Mouse (Mus musculus) MEL (cell line): Measurements from ENCODE around the gene Ercc6. TPM values are rescaled to one million over a fixed set of nuclear protein-coding genes. Genes with fewer than 3 reads are reported as not detected.

Experiments used
- DNase-seq: peaks from one replicate; pipeline ENCODE4 v3.0.0; 2011; ENCODE audit warnings: low read depth, low spot score
- H3K27ac ChIP-seq: 2 replicates; pipeline ENCODE4 v1.5.1; 2012; ENCODE audit warnings: low read depth, mild to moderate bottlenecking, control low read depth, low read length, moderate library complexity; ENCODE audit not compliant: control insufficient read depth
- H3K27me3 ChIP-seq, 2 experiments: fragments of 150-350 bp in 1 of 2; sonication (generic) in 1 of 2; 2 replicates each; pipeline ENCODE4 v1.6.1; 2012; ENCODE audit warnings: low read length in 2 of 2, mild to moderate bottlenecking in 2 of 2, improper control_type of control experiment in 1 of 2, moderate library complexity in 1 of 2; ENCODE audit not compliant: insufficient read depth in 2 of 2, control insufficient read depth in 1 of 2
- H3K36me3 ChIP-seq, 2 experiments: 2 replicates each; pipeline ENCODE4 v1.6.1; 2012 to 2014; ENCODE audit warnings: low read length in 2 of 2, improper control_type of control experiment in 1 of 2, inconsistent platforms in 1 of 2, mild to moderate bottlenecking in 1 of 2; ENCODE audit not compliant: insufficient read depth in 2 of 2, control insufficient read depth in 1 of 2
- H3K4me1 ChIP-seq, 2 experiments: fragments of 150-350 bp in 1 of 2; sonication (generic) in 1 of 2; 2 replicates each; pipeline ENCODE4 v1.6.1; 2012; ENCODE audit warnings: low read length in 2 of 2, improper control_type of control experiment in 1 of 2, mild to moderate bottlenecking in 1 of 2; ENCODE audit not compliant: insufficient read depth in 2 of 2, control insufficient read depth in 1 of 2
- H3K4me3 ChIP-seq, 2 experiments: fragments of 150-350 bp in 1 of 2; sonication (generic) in 1 of 2; 2 replicates each; pipeline ENCODE4 v1.5.1; 2012; ENCODE audit warnings: low read depth in 2 of 2, low read length in 2 of 2, mild to moderate bottlenecking in 2 of 2, moderate library complexity in 2 of 2, control low read depth in 1 of 2, improper control_type of control experiment in 1 of 2; ENCODE audit not compliant: control insufficient read depth in 1 of 2, insufficient read depth in 1 of 2
- H3K79me2 ChIP-seq: 2 replicates; pipeline ENCODE4 v1.6.1; 2012; ENCODE audit warnings: mild to moderate bottlenecking, low read length, moderate library complexity; ENCODE audit not compliant: control insufficient read depth, poor library complexity, insufficient read depth
- H3K9ac ChIP-seq: 2 replicates; pipeline ENCODE4 v1.6.1; 2012; ENCODE audit warnings: low read depth, mild to moderate bottlenecking, control low read depth, low read length, moderate library complexity; ENCODE audit not compliant: control insufficient read depth, poor library complexity, severe bottlenecking
- H3K9me3 ChIP-seq: fragments of 150-350 bp; sonication (generic); replicated peaks from 2 replicates; pipeline ENCODE4 v1.6.1; 2012; ENCODE audit warnings: mild to moderate bottlenecking, low read length, improper control_type of control experiment, moderate library complexity; ENCODE audit not compliant: insufficient read depth
- CHD2 ChIP-seq: IDR thresholded peaks from 2 replicates; pipeline ENCODE4 v1.6.1; 2011; ENCODE audit warnings: low read length, improper control_type of control experiment
- CTCF ChIP-seq, 3 experiments: IDR thresholded peaks in 2 of 3; conservative IDR thresholded peaks in 1 of 3; 2 replicates each; pipeline ENCODE4 v1.5.1; 2011 to 2012; ENCODE audit warnings: low read length in 3 of 3, low read depth in 2 of 3, mild to moderate bottlenecking in 2 of 3, improper control_type of control experiment in 1 of 3, inconsistent platforms in 1 of 3, mixed read lengths in 1 of 3, moderate library complexity in 1 of 3; ENCODE audit not compliant: control insufficient read depth in 1 of 3, insufficient read depth in 1 of 3, poor library complexity in 1 of 3, severe bottlenecking in 1 of 3
- E2F4 ChIP-seq: IDR thresholded peaks from 2 replicates; pipeline ENCODE4 v1.6.1; 2011; ENCODE audit warnings: low read depth, low read length, improper control_type of control experiment, borderline replicate concordance
- ELF1 ChIP-seq: IDR thresholded peaks from 2 replicates; pipeline ENCODE4 v1.6.1; 2014; ENCODE audit warnings: low read depth, mild to moderate bottlenecking, inconsistent platforms, low read length, improper control_type of control experiment, moderate library complexity
- ETS1 ChIP-seq: IDR thresholded peaks from 2 replicates; pipeline ENCODE4 v1.6.1; 2012; ENCODE audit warnings: low read depth, mild to moderate bottlenecking, inconsistent platforms, low read length, improper control_type of control experiment, moderate library complexity
- GATA1 ChIP-seq: IDR thresholded peaks from 2 replicates; pipeline ENCODE4 v1.6.1; 2011; ENCODE audit warnings: low read depth, low read length, improper control_type of control experiment
- JUND ChIP-seq: IDR thresholded peaks from 2 replicates; pipeline ENCODE4 v1.6.1; 2011; ENCODE audit warnings: low read depth, mild to moderate bottlenecking, improper control_type of control experiment, low read length
- MAFK ChIP-seq: IDR thresholded peaks from 2 replicates; pipeline ENCODE4 v1.6.1; 2011; ENCODE audit warnings: low read depth, mild to moderate bottlenecking, low read length, improper control_type of control experiment, borderline replicate concordance
- MAZ ChIP-seq: IDR thresholded peaks from 2 replicates; pipeline ENCODE4 v1.6.1; 2012; ENCODE audit warnings: low read depth, mild to moderate bottlenecking, inconsistent platforms, low read length, improper control_type of control experiment
- MEF2A ChIP-seq: IDR thresholded peaks from 2 replicates; pipeline ENCODE4 v1.6.1; 2014; ENCODE audit warnings: low read depth, mild to moderate bottlenecking, inconsistent platforms, low read length, improper control_type of control experiment; ENCODE audit not compliant: poor library complexity, insufficient replicate concordance, severe bottlenecking; ENCODE audit errors: extremely low read depth
- MYB ChIP-seq: IDR thresholded peaks from 2 replicates; pipeline ENCODE4 v1.6.1; 2011; ENCODE audit warnings: mild to moderate bottlenecking, low read depth, low read length, improper control_type of control experiment
- MYC ChIP-seq: IDR thresholded peaks from 2 replicates; pipeline ENCODE4 v1.6.1; 2011; ENCODE audit warnings: low read depth, mild to moderate bottlenecking, low read length, improper control_type of control experiment, moderate library complexity
- NELFE ChIP-seq: IDR thresholded peaks from 2 replicates; pipeline ENCODE4 v1.6.1; 2011; ENCODE audit warnings: low read depth, low read length, improper control_type of control experiment
- NRF1 ChIP-seq: IDR thresholded peaks from 2 replicates; pipeline ENCODE4 v1.6.1; 2014; ENCODE audit warnings: low read depth, mild to moderate bottlenecking, inconsistent platforms, low read length, improper control_type of control experiment, moderate library complexity; ENCODE audit not compliant: poor library complexity, insufficient read depth, severe bottlenecking
- POLR2A ChIP-seq, 2 experiments: IDR thresholded peaks; 2 replicates each; pipeline ENCODE4 v1.6.1; 2011 to 2012; ENCODE audit warnings: low read length in 2 of 2, mild to moderate bottlenecking in 2 of 2, control low read depth in 1 of 2, improper control_type of control experiment in 1 of 2, low read depth in 1 of 2, moderate library complexity in 1 of 2; ENCODE audit not compliant: control insufficient read depth in 1 of 2, insufficient read depth in 1 of 2, poor library complexity in 1 of 2
- POLR2AphosphoS2 ChIP-seq: IDR thresholded peaks from 2 replicates; pipeline ENCODE4 v1.6.1; 2011; ENCODE audit warnings: low read length, improper control_type of control experiment
- POLR2AphosphoS5 ChIP-seq: IDR thresholded peaks from 2 replicates; pipeline ENCODE4 v1.6.1; 2012; ENCODE audit warnings: low read depth, borderline replicate concordance, mild to moderate bottlenecking, inconsistent platforms, low read length, moderate library complexity, mixed read lengths
- RAD21 ChIP-seq: IDR thresholded peaks from 2 replicates; pipeline ENCODE4 v1.6.1; 2011; ENCODE audit warnings: mild to moderate bottlenecking, low read depth, low read length, improper control_type of control experiment
- SIN3A ChIP-seq: IDR thresholded peaks from 2 replicates; pipeline ENCODE4 v1.6.1; 2012; ENCODE audit warnings: low read length, improper control_type of control experiment, inconsistent platforms
- SMC3 ChIP-seq: IDR thresholded peaks from 2 replicates; pipeline ENCODE4 v1.6.1; 2011; ENCODE audit warnings: low read depth, low read length, improper control_type of control experiment
- TBP ChIP-seq: IDR thresholded peaks from 2 replicates; pipeline ENCODE4 v1.8.0; 2011; ENCODE audit warnings: low read depth, low read length, improper control_type of control experiment
- TCF12 ChIP-seq: IDR thresholded peaks from 2 replicates; pipeline ENCODE4 v1.6.1; 2014; ENCODE audit warnings: low read depth, mild to moderate bottlenecking, inconsistent platforms, low read length, improper control_type of control experiment, moderate library complexity
- UBTF ChIP-seq: IDR thresholded peaks from 2 replicates; pipeline ENCODE4 v1.6.1; 2012; ENCODE audit warnings: low read depth, mild to moderate bottlenecking, inconsistent platforms, low read length, improper control_type of control experiment, moderate library complexity, borderline replicate concordance; ENCODE audit not compliant: insufficient read depth
- USF1 ChIP-seq: IDR thresholded peaks from 2 replicates; pipeline ENCODE4 v1.6.1; 2014; ENCODE audit warnings: low read depth, mild to moderate bottlenecking, inconsistent platforms, low read length, improper control_type of control experiment, moderate library complexity
- ZC3H11A ChIP-seq: IDR thresholded peaks from 2 replicates; pipeline ENCODE4 v1.6.1; 2012; ENCODE audit warnings: low read depth, mild to moderate bottlenecking, inconsistent platforms, low read length, improper control_type of control experiment
- ZNF384 ChIP-seq: IDR thresholded peaks from 2 replicates; pipeline ENCODE4 v1.6.1; 2012; ENCODE audit warnings: low read depth, mild to moderate bottlenecking, inconsistent platforms, low read length, improper control_type of control experiment
- polyA plus RNA-seq, 2 experiments: library from polyadenylated mRNA; stranded (reverse) in 1 of 2; unstranded in 1 of 2; fragments of >175 nt in 1 of 2; fragments of >200 nt in 1 of 2; gene quantifications; 2 replicates each; pipeline versions ENCODE4 v1.2.1 to v1.2.4; 2012; ENCODE audit warnings: low replicate concordance in 2 of 2, low read depth in 1 of 2; ENCODE audit not compliant: insufficient read length in 2 of 2, insufficient read depth in 1 of 2, missing spikeins in 1 of 2
- total RNA-seq: library from RNA; depleted of rRNA; stranded (reverse); fragments of 300-350 nt; gene quantifications from 2 replicates; pipeline ENCODE4 v1.2.3, GENCODE M21; 2012

Ercc6 gene
- total and polyA plus RNA-seq, 3 experiments = 15.1 to 186 (median 15.4) TPM

DNA sequence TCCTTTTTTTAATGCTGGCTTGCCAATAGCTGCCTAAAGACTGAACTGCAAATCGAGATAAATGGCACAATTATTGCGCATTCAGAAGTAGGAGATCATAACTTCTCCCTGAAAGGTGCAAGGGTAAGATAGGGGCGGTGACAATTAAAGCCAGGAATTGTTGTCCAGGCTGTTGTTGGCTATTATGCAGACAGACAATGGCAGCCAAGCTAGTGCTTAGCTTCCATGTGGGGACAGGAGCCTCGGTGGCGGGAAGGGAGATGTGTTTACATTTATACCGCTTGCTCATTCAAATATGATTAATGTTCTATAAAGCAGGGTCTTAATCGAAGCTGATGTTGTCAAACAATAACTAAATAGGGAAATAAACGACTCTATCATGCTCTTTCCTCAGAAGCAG is 93.0 kb downstream of the Ercc6 start:
- H3K9ac ChIP-seq = no peak overlapping the region
- H3K36me3 ChIP-seq = no peaks in the 10 kb centered on the region
- H3K9me3 ChIP-seq = no peaks in the 10 kb centered on the region
- H3K4me1 ChIP-seq = no peaks in the 10 kb centered on the region
- TF ChIP-seq ETS1 = no peak
- no peak for TF ChIP-seq ZNF384
- TF ChIP-seq MAZ = no peak
- TF ChIP-seq CHD2 = no peak
- TF ChIP-seq POLR2AphosphoS5 = no peak
- TF ChIP-seq MAFK = no peak
- no peak for TF ChIP-seq NRF1
- TF ChIP-seq ZC3H11A = no peak
- TF ChIP-seq MYC = no peak
- no peak for TF ChIP-seq USF1
- TF ChIP-seq TCF12 = no peak
- no peak for TF ChIP-seq MYB
- TF ChIP-seq MEF2A = no peak
- no peak for TF ChIP-seq ELF1
- TF ChIP-seq TBP = no peak
- TF ChIP-seq POLR2AphosphoS2 = no peak
- TF ChIP-seq UBTF = no peak
- TF ChIP-seq SMC3 = no peak
- TF ChIP-seq CTCF (IDR thresholded peaks at IDR 0.05 in 2 of 3, conservative IDR thresholded peaks at IDR 0.05 in 1 of 3; ENCODE audit: control insufficient read depth in 1 of 3, insufficient read depth in 1 of 3, low read depth in 2 of 3, low read length in 3 of 3, poor library complexity in 1 of 3, severe bottlenecking in 1 of 3) = no peak
- no peak for TF ChIP-seq NELFE
- DNase-seq = no peak
- no peak overlapping the region for H3K27ac ChIP-seq
- H3K79me2 ChIP-seq = no peaks in the 10 kb centered on the region
- H3K4me3 ChIP-seq = no peak overlapping the region
- no peaks in the 10 kb centered on the region for H3K27me3 ChIP-seq

DNA sequence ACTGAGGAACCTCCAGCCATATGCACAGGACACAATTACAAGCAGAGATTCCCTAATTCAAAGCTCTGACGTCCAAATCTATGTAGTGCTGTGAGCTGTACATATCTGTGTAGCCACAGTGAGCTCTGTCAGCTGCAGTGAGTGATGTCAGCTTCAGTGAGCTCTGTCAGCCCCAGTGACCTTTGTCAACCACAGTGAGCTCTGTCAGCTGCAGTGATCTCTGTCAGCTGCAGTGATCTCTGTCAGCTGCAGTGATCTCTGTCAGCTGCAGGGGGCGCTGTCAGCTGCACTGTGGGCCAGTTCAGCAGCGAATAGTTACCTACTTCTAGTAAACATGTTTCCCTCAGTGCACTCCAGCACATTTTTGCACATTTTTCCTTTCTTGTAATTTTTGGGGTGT is 96.1 kb downstream of the Ercc6 start:
- Histone ChIP-seq H3K27ac (no peak overlapping the region), H3K4me1 (no peaks in the 10 kb centered on the region), H3K36me3 (no peaks in the 10 kb centered on the region), H3K4me3 (no peak overlapping the region), H3K9me3 (no peaks in the 10 kb centered on the region), H3K9ac (no peak overlapping the region), H3K79me2 (no peaks in the 10 kb centered on the region)
- TF ChIP-seq NRF1 (no peak), ETS1 (no peak), JUND (no peak), POLR2A (IDR thresholded peaks at IDR 0.05; ENCODE audit: control insufficient read depth in 1 of 2, insufficient read depth in 1 of 2, low read depth in 1 of 2, low read length in 2 of 2, poor library complexity in 1 of 2) (no peak), TCF12 (no peak), MYB (no peak), ELF1 (no peak), MAZ (no peak), MEF2A (no peak), RAD21 (peak; percentile 53), CHD2 (no peak), UBTF (no peak), GATA1 (no peak), SIN3A (no peak), ZC3H11A (peak; percentile 16; the same call in 1 of the 2 replicates), SMC3 (peak; percentile 50), E2F4 (no peak), USF1 (no peak), ZNF384 (no peak), CTCF (IDR thresholded peaks at IDR 0.05 in 2 of 3, conservative IDR thresholded peaks at IDR 0.05 in 1 of 3; ENCODE audit: control insufficient read depth in 1 of 3, insufficient read depth in 1 of 3, low read depth in 2 of 3, low read length in 3 of 3, poor library complexity in 1 of 3, severe bottlenecking in 1 of 3) (peak; percentile 65 to 74 (median 70))
- TF ChIP-seq, all 39 proteins: peak for 4
- DNase-seq = peak; percentile 16
- H3K27me3 ChIP-seq = no peaks in the 10 kb centered on the region
